Mouse (Mus musculus) embryonic facial prominence, embryonic 11.5 days (tissue): ENCODE measurements at regions not wholly inside any gene's neighbourhood (a gene's known extent, or its start where the extent isn't known, plus 50 kb on each side); places are given as distances from the start of the nearest gene placed in this dataset.
A peak's percentile ranks its signal among the peaks of the same experiment; 100 is the strongest.

Experiments
- ATAC-seq: fragments of 200-750 bp; cut with Nextera tagmentation; replicated peaks from 2 replicates; pipeline ENCODE4 v1.8.0; 2017; ENCODE audit warnings: low read depth; ENCODE audit not compliant: insufficient number of reproducible peaks, low FRiP score, low TSS enrichment
- DNase-seq: peaks from one replicate; pipeline ENCODE4 v3.0.0-alpha.2; 2015; ENCODE audit warnings: low spot score
- H3K27ac ChIP-seq: fragments of 300-500 bp; sonication (generic); replicated peaks from 2 replicates; pipeline ENCODE4 v1.5.1; 2014; ENCODE audit warnings: mild to moderate bottlenecking, low read depth, low read length, control low read depth
- H3K27me3 ChIP-seq: fragments of 300-500 bp; sonication (generic); 2 replicates; pipeline ENCODE4 v1.6.1; 2014; ENCODE audit warnings: mild to moderate bottlenecking, low read length, moderate library complexity, mixed read lengths; ENCODE audit not compliant: control insufficient read depth, insufficient read depth
- H3K36me3 ChIP-seq: fragments of 300-500 bp; sonication (generic); replicated peaks from 2 replicates; pipeline ENCODE4 v1.6.1; 2014; ENCODE audit warnings: low read depth, mild to moderate bottlenecking, low read length, moderate library complexity, mixed read lengths; ENCODE audit not compliant: control insufficient read depth, insufficient read depth
- H3K4me1 ChIP-seq: fragments of 300-500 bp; sonication (generic); 2 replicates; pipeline ENCODE4 v1.6.1; 2014; ENCODE audit warnings: low read length, mixed read lengths; ENCODE audit not compliant: control insufficient read depth, insufficient read depth
- H3K4me2 ChIP-seq: fragments of 300-500 bp; sonication (generic); 2 replicates; pipeline ENCODE4 v1.6.1; 2014; ENCODE audit warnings: low read depth, mild to moderate bottlenecking, control low read depth, low read length, moderate library complexity
- H3K4me3 ChIP-seq: fragments of 300-500 bp; sonication (generic); 2 replicates; pipeline ENCODE4 v1.5.1; 2014; ENCODE audit warnings: low read depth, low read length, control low read depth
- H3K9ac ChIP-seq: fragments of 300-500 bp; sonication (generic); replicated peaks from 2 replicates; pipeline ENCODE4 v1.6.1; 2014; ENCODE audit warnings: mild to moderate bottlenecking, control low read depth, low read length
- H3K9me3 ChIP-seq: fragments of 300-500 bp; sonication (generic); replicated peaks from 2 replicates; pipeline ENCODE4 v1.6.1; 2016; ENCODE audit warnings: mild to moderate bottlenecking, low read length, inconsistent platforms, mixed read lengths; ENCODE audit not compliant: control insufficient read depth
- WGBS: fragments of 180-500 bp; shearing (Covaris S2); extraction: QIAGEN DNeasy Blood & Tissue Kit; methylation state at CpG from one replicate; pipeline ENCODE4 v1.1.7; 2014; 5-methylcytosine and 5-hydroxymethylcytosine counted together

DNA sequence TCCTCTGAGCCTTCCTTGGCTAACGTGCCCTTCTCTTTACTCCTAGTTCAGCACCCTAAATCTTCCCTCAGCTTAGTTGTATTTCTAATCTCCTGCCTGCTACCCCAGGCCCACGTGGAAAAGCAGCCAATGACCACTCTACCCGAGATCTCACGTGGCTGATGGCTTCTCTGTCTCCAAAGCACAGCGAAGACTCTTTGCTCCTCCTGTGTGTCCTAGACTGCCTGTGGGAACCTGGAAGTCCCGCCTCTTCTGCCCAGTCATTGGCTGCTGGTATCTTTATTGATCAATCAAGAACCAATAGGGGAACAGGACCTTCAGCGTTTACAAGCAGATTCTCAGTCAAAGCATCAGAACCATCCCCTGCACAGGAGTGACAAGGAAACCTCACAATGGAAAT lies 54.8 kb downstream of the Gm19935 start:
- no peaks in the 10 kb centered on the region for H3K36me3 ChIP-seq
- WGBS: 82% methylated on average over 7 of the region's 7 CpGs
- no peaks in the 10 kb centered on the region for H3K27me3 ChIP-seq
- H3K9ac ChIP-seq: no peak overlapping the region
- H3K4me2 ChIP-seq: no peak overlapping the region
- H3K4me3 ChIP-seq: no peak overlapping the region
- H3K9me3 ChIP-seq: no peaks in the 10 kb centered on the region
- H3K4me1 ChIP-seq: no peaks in the 10 kb centered on the region
- ATAC-seq (no peak), DNase-seq (no peak)
- no peak overlapping the region for H3K27ac ChIP-seq

DNA sequence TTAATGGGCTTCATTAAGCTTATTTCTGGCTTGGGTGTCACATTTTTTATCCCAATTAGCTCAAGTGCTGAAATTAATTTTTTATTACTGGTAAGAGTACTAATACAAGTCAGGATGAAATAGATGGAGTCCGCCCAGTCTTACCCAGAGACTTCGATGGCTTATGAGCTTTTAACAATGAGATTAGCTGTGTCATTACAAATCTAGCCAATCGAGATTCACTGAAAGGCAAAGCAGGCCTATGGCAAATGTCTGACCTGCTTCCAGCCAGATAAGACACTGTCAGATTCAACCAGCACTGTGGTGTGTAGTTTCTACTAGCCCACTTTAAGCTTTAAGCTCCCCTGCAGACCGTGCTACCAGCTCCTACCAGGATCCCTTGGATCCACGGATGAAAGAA lies 55.2 kb downstream of the Gm19935 start:
- ATAC-seq (no peak), DNase-seq (no peak)
- no peaks in the 10 kb centered on the region for H3K4me1 ChIP-seq
- H3K27ac ChIP-seq: no peak overlapping the region
- H3K9ac ChIP-seq: no peak overlapping the region
- no peak overlapping the region for H3K4me2 ChIP-seq
- H3K27me3 ChIP-seq: no peaks in the 10 kb centered on the region
- H3K36me3 ChIP-seq: no peaks in the 10 kb centered on the region
- WGBS: 87% methylated on average over 5 of the region's 5 CpGs
- H3K4me3 ChIP-seq: no peak overlapping the region
- H3K9me3 ChIP-seq: no peaks in the 10 kb centered on the region

DNA sequence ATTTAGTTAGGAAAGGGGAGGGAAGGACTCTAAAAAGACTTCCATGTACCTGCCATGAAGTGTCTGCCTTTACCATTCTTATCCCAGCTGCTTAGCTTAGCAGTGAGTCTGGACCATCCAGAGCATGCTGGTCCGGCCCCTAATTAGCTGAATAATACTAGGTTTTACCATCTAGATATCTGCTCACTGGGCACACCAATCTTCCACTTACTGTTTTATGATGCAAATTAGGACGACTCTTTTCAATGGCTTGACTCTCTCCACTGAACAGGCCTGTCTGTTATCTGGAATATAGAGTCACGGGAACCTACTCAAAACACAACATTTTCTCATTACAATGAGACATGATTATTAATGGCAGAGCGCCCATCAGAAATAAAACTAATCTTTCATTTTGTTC lies 55.7 kb downstream of the Gm19935 start:
- Histone ChIP-seq H3K9ac (no peak overlapping the region), H3K9me3 (no peaks in the 10 kb centered on the region), H3K36me3 (no peaks in the 10 kb centered on the region), H3K4me1 (no peaks in the 10 kb centered on the region), H3K27me3 (no peaks in the 10 kb centered on the region), H3K4me3 (no peak overlapping the region), H3K4me2 (no peak overlapping the region), H3K27ac (no peak overlapping the region)
- DNase-seq: no peak
- WGBS: 81% methylated on average over 4 of the region's 4 CpGs
- no peak for ATAC-seq

DNA sequence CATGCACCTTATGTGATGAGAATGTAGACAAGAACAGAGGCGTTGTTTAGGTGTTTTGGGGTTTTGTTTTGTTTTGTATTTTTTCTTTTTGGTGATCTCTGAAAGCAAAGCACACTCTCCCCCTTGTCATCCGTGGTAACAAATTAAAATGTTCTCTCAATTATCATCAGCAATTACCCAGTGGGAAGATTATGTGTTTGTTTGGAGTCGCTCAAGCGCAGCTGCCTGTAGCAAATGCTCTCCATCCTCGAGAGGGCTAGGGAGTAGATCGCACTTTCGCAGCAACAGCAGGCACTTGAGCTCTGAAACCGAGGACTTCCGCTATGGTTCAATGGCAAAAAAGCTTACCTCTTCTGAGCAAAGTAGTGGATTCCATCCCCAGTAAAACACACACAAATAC lies 57.7 kb downstream of the Gm19935 start:
- Histone ChIP-seq H3K4me1 (no peaks in the 10 kb centered on the region), H3K27ac (no peak overlapping the region), H3K9ac (no peak overlapping the region), H3K4me3 (no peak overlapping the region), H3K36me3 (no peaks in the 10 kb centered on the region), H3K9me3 (no peaks in the 10 kb centered on the region), H3K4me2 (no peak overlapping the region), H3K27me3 (no peaks in the 10 kb centered on the region)
- no peak for DNase-seq
- 79% methylated on average over 9 of the region's 9 CpGs for WGBS
- ATAC-seq: no peak

DNA sequence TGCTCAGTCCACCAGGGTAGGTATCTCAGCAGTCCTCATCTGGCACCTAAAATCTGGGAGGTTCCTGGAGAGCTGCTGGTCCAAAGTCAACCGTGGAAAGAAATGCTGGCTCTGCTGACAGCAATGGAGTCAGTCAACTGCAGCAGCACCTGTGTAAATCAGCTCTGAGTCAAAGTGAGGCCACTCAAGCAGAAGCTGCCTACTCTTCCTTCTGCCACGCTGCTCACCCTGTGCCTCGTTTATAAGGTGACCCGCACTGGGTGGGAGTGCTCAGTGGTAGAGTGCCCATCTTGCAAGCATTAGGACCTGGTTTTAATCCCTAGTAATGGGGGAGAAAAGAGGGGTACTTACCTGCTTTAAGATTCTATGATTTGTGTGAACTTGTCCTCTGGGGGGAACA lies 62.2 kb downstream of the Gm19935 start:
- no peaks in the 10 kb centered on the region for H3K36me3 ChIP-seq
- H3K9ac ChIP-seq: no peak overlapping the region
- H3K4me3 ChIP-seq: no peak overlapping the region
- no peaks in the 10 kb centered on the region for H3K27me3 ChIP-seq
- no peak for ATAC-seq
- no peaks in the 10 kb centered on the region for H3K9me3 ChIP-seq
- H3K27ac ChIP-seq: no peak overlapping the region
- H3K4me1 ChIP-seq: no peaks in the 10 kb centered on the region
- WGBS: 81% methylated on average over 4 of the region's 4 CpGs
- no peak for DNase-seq
- H3K4me2 ChIP-seq: no peak overlapping the region

DNA sequence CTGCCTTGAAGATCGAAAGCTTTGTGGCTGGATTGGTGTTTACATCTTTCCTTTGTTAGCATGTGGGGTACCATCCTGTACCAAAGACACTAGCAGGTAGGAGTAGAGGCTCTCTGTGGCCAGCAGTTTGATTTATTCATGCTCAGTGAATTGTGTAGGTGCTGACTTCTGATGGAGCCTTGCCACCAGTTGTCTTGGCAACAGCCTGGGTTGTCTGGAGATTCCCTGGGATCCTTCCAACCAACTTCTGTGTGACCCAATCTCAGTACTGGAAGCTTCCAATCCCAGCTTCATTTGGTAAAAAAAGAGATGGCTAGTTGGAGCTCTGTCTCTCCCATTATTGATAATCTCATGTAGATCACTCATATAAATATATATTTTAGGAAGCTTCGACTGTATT lies 73.6 kb downstream of the Gm19935 start:
- Histone ChIP-seq H3K4me3 (no peak overlapping the region), H3K4me1 (no peaks in the 10 kb centered on the region), H3K9ac (no peak overlapping the region), H3K27me3 (no peaks in the 10 kb centered on the region), H3K27ac (no peak overlapping the region), H3K36me3 (no peaks in the 10 kb centered on the region), H3K9me3 (no peaks in the 10 kb centered on the region), H3K4me2 (no peak overlapping the region)
- ATAC-seq: no peak
- no peak for DNase-seq
- WGBS: 97% methylated on average over 2 of the region's 2 CpGs

DNA sequence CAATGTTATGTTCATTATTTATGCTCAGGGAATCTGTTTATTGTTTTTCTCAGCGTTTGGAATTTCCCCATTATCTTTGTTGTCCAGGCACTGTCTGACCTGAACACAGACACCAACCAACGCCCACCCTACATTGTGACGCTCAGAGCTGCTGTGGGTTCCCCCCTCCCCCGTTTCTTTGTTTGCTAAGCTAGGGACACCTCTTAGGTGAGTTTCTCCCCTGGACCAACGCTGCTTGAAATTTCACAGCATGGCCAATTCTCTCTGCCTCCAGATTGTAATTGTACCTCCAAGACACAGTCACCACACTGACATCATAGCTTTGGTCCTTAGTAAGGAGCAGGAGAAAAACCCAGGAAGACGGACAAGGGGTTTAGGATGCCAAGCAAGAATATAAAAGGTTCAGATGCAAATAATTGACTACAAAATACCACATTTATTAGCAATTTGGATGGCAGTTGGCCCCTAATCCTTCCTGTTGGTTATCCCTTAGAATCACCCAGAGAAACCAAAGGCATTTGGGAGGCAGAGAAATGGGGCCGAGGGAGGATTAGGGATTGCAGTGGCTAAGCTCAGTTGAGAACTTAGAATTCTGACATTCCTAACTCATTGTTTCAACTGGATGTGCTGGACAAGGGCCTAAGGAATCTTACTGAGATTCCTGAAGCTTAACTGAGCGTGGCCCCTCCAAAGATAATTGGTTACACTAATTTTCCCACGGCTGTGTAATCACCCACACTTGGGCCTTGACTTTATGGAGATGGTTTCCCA lies 76.0 kb downstream of the Gm19935 start:
- Histone ChIP-seq H3K9me3 (no peaks in the 10 kb centered on the region), H3K36me3 (no peaks in the 10 kb centered on the region), H3K4me2 (no peak overlapping the region), H3K27me3 (no peaks in the 10 kb centered on the region), H3K4me1 (no peaks in the 10 kb centered on the region), H3K4me3 (no peak overlapping the region), H3K9ac (no peak overlapping the region), H3K27ac (no peak overlapping the region)
- 39% methylated on average over 9 of the region's 9 CpGs for WGBS
- DNase-seq: no peak
- ATAC-seq: 0 out of 2 replicates have a peak, but pooled peaks have one; percentile 48

DNA sequence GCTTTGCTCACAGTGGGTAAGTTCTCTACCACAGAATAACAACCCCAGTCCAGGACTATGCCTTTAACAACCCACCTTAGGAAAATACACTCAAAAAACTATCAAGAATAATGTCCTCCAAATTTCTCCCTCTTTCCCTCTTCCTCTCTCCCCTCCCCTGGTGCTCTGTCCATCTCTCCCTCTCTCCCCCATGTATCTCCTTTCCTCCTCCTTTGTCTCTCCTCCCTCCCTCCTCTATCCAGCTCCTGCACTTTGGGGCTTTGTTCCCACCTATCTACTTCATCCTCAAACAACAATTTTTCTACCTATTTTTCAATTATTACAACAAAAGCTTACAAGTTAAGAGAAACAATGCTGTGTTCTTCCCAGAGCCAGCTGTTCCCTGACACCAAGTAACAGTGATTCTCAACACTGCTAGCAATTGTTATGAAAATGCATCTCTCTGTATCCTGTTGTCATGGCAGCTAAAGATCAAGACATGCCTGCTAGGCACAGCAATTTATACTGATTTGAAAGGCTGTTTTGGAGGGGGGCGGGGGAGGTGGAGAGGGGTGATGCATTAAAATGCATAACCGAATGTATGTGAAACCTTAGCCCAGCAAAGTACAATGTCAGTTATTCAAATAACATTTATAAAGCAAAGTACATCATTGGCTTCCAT lies 76.8 kb downstream of the Gm19935 start:
- H3K4me2 ChIP-seq: no peak overlapping the region
- no peak overlapping the region for H3K27ac ChIP-seq
- ATAC-seq (peak; percentile 56; the same call in 1 of the 2 replicates), DNase-seq (peak; percentile 46)
- no peaks in the 10 kb centered on the region for H3K9me3 ChIP-seq
- no peak overlapping the region for H3K9ac ChIP-seq
- no peaks in the 10 kb centered on the region for H3K27me3 ChIP-seq
- no peaks in the 10 kb centered on the region for H3K4me1 ChIP-seq
- 58% methylated on average over 2 of the region's 2 CpGs for WGBS
- H3K36me3 ChIP-seq: no peaks in the 10 kb centered on the region
- no peak overlapping the region for H3K4me3 ChIP-seq
